Mouse (Mus musculus) bone marrow macrophage, adult 2 months (primary cell): ENCODE results near the gene Gm21900. TPM values are rescaled to one million over a fixed set of nuclear protein-coding genes. Genes with fewer than 3 reads are reported as not detected.
"Not testable (repeated sequence)": the region's sequence is repeated elsewhere in the genome, so short reads cannot be mapped to it uniquely, and the experiment has no call there.

Experiments used
- H3K27ac ChIP-seq: 2 replicates; pipeline ENCODE4 v1.5.1; 2012; ENCODE audit warnings: low read depth, low read length; ENCODE audit not compliant: insufficient read depth
- H3K4me1 ChIP-seq: 2 replicates; pipeline ENCODE4 v1.6.1; 2012; ENCODE audit warnings: low read length; ENCODE audit not compliant: control insufficient read depth, insufficient read depth
- H3K4me3 ChIP-seq: 2 replicates; pipeline ENCODE4 v1.5.1; 2012; ENCODE audit warnings: mild to moderate bottlenecking, low read length, moderate library complexity; ENCODE audit not compliant: insufficient read depth
- polyA plus RNA-seq: library from polyadenylated mRNA; stranded (reverse); fragments of >200 nt; gene quantifications from 2 replicates; pipeline ENCODE4 v1.2.4, GENCODE M21; 2012; ENCODE audit not compliant: missing spikeins, insufficient read depth, insufficient read length

Gene Gm21900
- not detected in 2 replicates for polyA plus RNA-seq

GRCm38 (mm10) chrY:10616061-10616460, at the start of gene Gm21900:
Gene Gm21900, plus strand, starts transcription at chrY:10616361.
- H3K4me1 ChIP-seq = not testable (repeated sequence)

DNA sequence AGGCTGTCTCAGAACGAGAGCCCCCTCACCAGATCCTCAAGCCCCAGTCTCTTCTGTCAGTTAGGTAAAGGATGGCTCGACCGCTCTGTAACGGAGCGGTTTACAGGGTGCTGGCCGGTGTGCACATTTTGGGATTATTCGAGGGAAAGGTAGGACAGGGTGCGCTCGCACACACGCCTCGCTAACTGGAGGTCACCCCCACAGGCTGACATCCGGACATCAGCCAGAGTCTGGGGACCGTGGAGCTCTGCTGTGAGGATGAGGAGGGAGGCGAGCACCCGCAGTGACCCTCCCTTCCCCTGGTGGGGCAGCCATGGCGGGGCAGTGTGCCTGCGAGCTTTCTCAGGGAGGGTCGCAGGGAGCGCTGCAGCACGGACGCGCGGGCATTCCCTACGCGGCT, 27.4 kb downstream of the Gm21900 start:
- H3K27ac ChIP-seq, H3K4me1 ChIP-seq, H3K4me3 ChIP-seq: not testable (repeated sequence)

More at GRCm38 (mm10) chrY:10616061-10616460, at the start of gene Gm21900:
- H3K27ac ChIP-seq, H3K4me3 ChIP-seq: not testable (repeated sequence)

Other genes with a start within 250 kb of the Gm21900 start
- not detected in 2 replicates for gene Gm28510, start 203.6 kb upstream of the Gm21900 start, polyA plus RNA-seq
- not detected in 2 replicates for gene Gm20737, start 80.3 kb upstream of the Gm21900 start, polyA plus RNA-seq
- not detected in 2 replicates for gene Gm21775, start 62.9 kb upstream of the Gm21900 start, polyA plus RNA-seq
- gene Gm20777, start 136.1 kb downstream of the Gm21900 start, polyA plus RNA-seq = not detected in 2 replicates